Mouse (Mus musculus) intestine, embryonic 15.5 days (tissue): ENCODE results near the gene Zfp42. TPM values are rescaled to one million over a fixed set of nuclear protein-coding genes. Genes with fewer than 3 reads are reported as not detected.

Experiments
- polyA plus RNA-seq: library from polyadenylated mRNA; unstranded; fragments of >200 nt; fragmentation: Nextera tagmentation; extraction: Ambion mirVana; gene quantifications from 2 replicates; pipeline ENCODE4 v1.2.1, GENCODE M21; 2015

The Zfp42 gene
- polyA plus RNA-seq, 1 experiment from 2014 or later, result not detected

Other genes with a start within 250 kb of the Zfp42 start
- gene Triml1, start 165.5 kb downstream of the Zfp42 start, polyA plus RNA-seq, result not detected in 2 replicates
- gene Triml2, start 126.4 kb downstream of the Zfp42 start, polyA plus RNA-seq, result not detected in 2 replicates
- not detected in 2 replicates for gene Adam26b, start 221.1 kb upstream of the Zfp42 start, polyA plus RNA-seq